In the genomic region with DNA sequence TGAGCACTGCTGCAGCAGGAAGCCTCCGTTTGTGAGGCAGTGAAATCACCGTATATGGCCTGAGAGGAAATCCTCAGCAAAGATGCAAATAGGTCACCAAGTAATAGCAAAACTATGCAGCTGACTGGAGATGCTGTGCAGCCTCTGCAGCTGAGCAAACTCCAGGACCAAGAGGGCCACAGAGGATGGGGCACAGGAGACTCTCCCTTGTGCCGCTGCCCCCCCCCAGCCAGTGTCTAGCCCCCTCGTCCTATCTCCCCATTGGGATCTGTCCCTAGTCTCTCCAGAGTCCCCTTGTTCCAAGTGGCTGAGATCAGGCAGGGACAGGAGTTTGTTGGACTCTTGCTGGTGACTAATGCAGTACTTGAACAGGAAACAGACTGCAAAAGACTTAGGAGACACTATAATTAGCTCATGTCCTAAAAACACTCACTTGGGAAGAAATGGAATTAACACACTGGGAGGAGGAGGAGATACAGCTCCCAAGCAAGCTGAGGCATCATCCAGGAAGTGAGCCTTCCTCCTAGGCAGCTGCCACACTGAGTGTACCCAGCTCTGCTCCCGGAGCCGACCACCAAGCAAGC, we compare ENCODE assay signal across 9 mouse cellular contexts. TPM values are rescaled to one million over a fixed set of nuclear protein-coding genes. Genes with fewer than 3 reads are reported as not detected.
DNase-seq lines count a peak whose midpoint lies in the region; ATAC-seq and TF ChIP-seq lines count a peak whose summit lies in the region.
"Had no signal": no experiment of that assay in that cellular context is flagged by ENCODE, and none has a peak within 500 bp of the region (broad histone marks: within the 10 kb centered on the region; RNA-seq: fewer than 3 reads in every experiment).

No protein-coding gene starts in this region.

- H3K9me3 ChIP-seq in heart, embryonic 14.5 days (ENCODE audit: control insufficient read depth, low read length): no peaks in the 10 kb centered on the region
- H3K9me3 ChIP-seq in stomach, postnatal 0 days (ENCODE audit: control insufficient read depth, low read length): no peaks in the 10 kb centered on the region
- H3K9me3 ChIP-seq in hindbrain, embryonic 16.5 days (ENCODE audit: control insufficient read depth, low read length): no peaks in the 10 kb centered on the region

- no peak for TF ChIP-seq CTCF in thymus, adult 2 months (IDR thresholded peaks at IDR 0.05; ENCODE audit: borderline replicate concordance, control insufficient read depth, extremely low read depth, insufficient read depth, low read length, poor library complexity)
- no peak for TF ChIP-seq CTCF in stomach, postnatal 0 days (IDR thresholded peaks at IDR 0.05; ENCODE audit: low read depth)

- no peak overlapping the region for H3K4me3 ChIP-seq in thymus, adult 2 months (ENCODE audit: control insufficient read depth, insufficient read depth, low read length)
- H3K4me3 ChIP-seq in heart, embryonic 14.5 days (ENCODE audit: control insufficient read depth in 1 of 2, insufficient read depth in 1 of 2, low read depth in 1 of 2, low read length in 2 of 2): no peak overlapping the region
- no peak overlapping the region for H3K4me3 ChIP-seq in stomach, postnatal 0 days (ENCODE audit: low read depth, low read length)
- no peak overlapping the region for H3K4me3 ChIP-seq in hindbrain, embryonic 16.5 days (ENCODE audit: low read length)

- no peak overlapping the region; the same call in 1 of the 2 replicates for H3K9ac ChIP-seq in heart, embryonic 14.5 days (ENCODE audit: low read length)
- peak overlapping the region; percentile 27; the same call in 1 of the 2 replicates for H3K9ac ChIP-seq in stomach, postnatal 0 days (ENCODE audit: low read length)
- no peak overlapping the region for H3K9ac ChIP-seq in hindbrain, embryonic 16.5 days (ENCODE audit: low read depth, low read length)

- H3K4me1 ChIP-seq in thymus, adult 2 months (replicated peaks; ENCODE audit: control insufficient read depth, insufficient read depth, low read length): peaks cover 42% of the 10 kb centered on the region
- peaks cover 30 to 37% of the 10 kb centered on the region in 2 experiments for H3K4me1 ChIP-seq in heart, embryonic 14.5 days (ENCODE audit: control insufficient read depth in 2 of 2, insufficient read depth in 2 of 2, low read length in 2 of 2)
- peaks cover 6% of the 10 kb centered on the region for H3K4me1 ChIP-seq in stomach, postnatal 0 days (replicated peaks; ENCODE audit: control insufficient read depth, insufficient read depth)
- H3K4me1 ChIP-seq in hindbrain, embryonic 16.5 days (ENCODE audit: control insufficient read depth, insufficient read depth, low read depth, low read length): peaks cover 3% of the 10 kb centered on the region; the same call in 1 of the 2 replicates

- intact Hi-C loops in heart, postnatal 25 days (cut with DNase I): no loop called here

- no peaks in the 10 kb centered on the region for H3K27me3 ChIP-seq in thymus, adult 2 months (ENCODE audit: control insufficient read depth, insufficient read depth, low read length)
- H3K27me3 ChIP-seq in heart, embryonic 14.5 days (ENCODE audit: control insufficient read depth, insufficient read depth, low read length): no peaks in the 10 kb centered on the region
- no peaks in the 10 kb centered on the region for H3K27me3 ChIP-seq in stomach, postnatal 0 days (ENCODE audit: control insufficient read depth, insufficient read depth, low read length)
- no peaks in the 10 kb centered on the region for H3K27me3 ChIP-seq in hindbrain, embryonic 16.5 days (replicated peaks; ENCODE audit: control insufficient read depth, insufficient read depth, low read length)

- WGBS in thymus, adult 2 months: 68% methylated on average over 6 of the region's 6 CpGs
- 17% methylated on average over 6 of the region's 6 CpGs for WGBS in heart, embryonic 14.5 days
- WGBS in stomach, postnatal 0 days: 21% methylated on average over 6 of the region's 6 CpGs
- WGBS in hindbrain, embryonic 16.5 days: 63% methylated on average over 6 of the region's 6 CpGs

- TF ChIP-seq POLR2A in thymus, adult 2 months (IDR thresholded peaks at IDR 0.05; ENCODE audit: control insufficient read depth, extremely low read depth, insufficient read depth, low read length, poor library complexity): no peak

- DNase-seq in heart, adult 18-20 months: peak; percentile 58 to 74
- no peak for DNase-seq in heart, postnatal 25 days (ENCODE audit: low spot score)
- DNase-seq in thymus, adult 2 months: no peak
- DNase-seq in thymus, postnatal 36 days: no peak
- no peak for DNase-seq in stomach, postnatal 0 days (ENCODE audit: low spot score)
- no peak for DNase-seq in spleen, postnatal 4 days (ENCODE audit: low spot score in 2 of 2)

- H3K27ac ChIP-seq in thymus, adult 2 months (ENCODE audit: control insufficient read depth, insufficient read depth, low read length): peak overlapping the region; percentile 26; the same call in 1 of the 2 replicates
- peak overlapping the region; percentile 89 to 90 for H3K27ac ChIP-seq in heart, embryonic 14.5 days (replicated peaks in 1 of 2; ENCODE audit: control insufficient read depth in 1 of 2, insufficient read depth in 1 of 2, low read depth in 2 of 2, low read length in 2 of 2)
- peak overlapping the region; percentile 92 for H3K27ac ChIP-seq in stomach, postnatal 0 days (replicated peaks)
- H3K27ac ChIP-seq in hindbrain, embryonic 16.5 days (ENCODE audit: low read depth, low read length): no peak overlapping the region

- no peaks in the 10 kb centered on the region for H3K36me3 ChIP-seq in thymus, adult 2 months (ENCODE audit: control insufficient read depth, insufficient read depth, low read length)
- H3K36me3 ChIP-seq in heart, embryonic 14.5 days (ENCODE audit: control insufficient read depth, insufficient read depth, low read length): no peaks in the 10 kb centered on the region
- no peaks in the 10 kb centered on the region for H3K36me3 ChIP-seq in stomach, postnatal 0 days (ENCODE audit: control insufficient read depth, insufficient read depth, low read length)
- H3K36me3 ChIP-seq in hindbrain, embryonic 16.5 days (ENCODE audit: control insufficient read depth, insufficient read depth, low read length): no peaks in the 10 kb centered on the region

- H3K4me2 ChIP-seq in heart, embryonic 14.5 days (ENCODE audit: low read length): peak overlapping the region; percentile 17; the same call in 1 of the 2 replicates
- H3K4me2 ChIP-seq in stomach, postnatal 0 days (replicated peaks; ENCODE audit: low read depth): no peak overlapping the region
- no peak overlapping the region for H3K4me2 ChIP-seq in hindbrain, embryonic 16.5 days (ENCODE audit: low read length)

- ATAC-seq in heart, embryonic 14.5 days (ENCODE audit: insufficient number of reproducible peaks, insufficient read depth, low FRiP score, low read depth): peak; percentile 40
- ATAC-seq in stomach, postnatal 0 days (ENCODE audit: low FRiP score, low TSS enrichment): peak; percentile 38; the same call in 1 of the 2 replicates
- ATAC-seq in hindbrain, embryonic 16.5 days: no peak

- TF ChIP-seq EP300 in stomach, postnatal 0 days (optimal IDR thresholded peaks at IDR 0.05): no peak

RNA-seq across cellular contexts. Expression of gene Mical2, which starts 21.2 kb away (rescaled TPM):
- 10 to 100 TPM; 80.4 to 85.1 TPM for total RNA-seq in heart, adult 18-20 months (2021)
- total RNA-seq in heart, postnatal 25 days (2021): 100 to 1,000 TPM in 1 of 2 experiments, 10 to 100 TPM in 1; 93.4 to 103 TPM
- 3.5 TPM in 2 replicates for polyA plus RNA-seq in thymus, adult 2 months (2012; rRNA removed)
- 140 and 146 TPM in 2 replicates for polyA plus RNA-seq in heart, embryonic 14.5 days (2014; fragmentation: Nextera tagmentation; extraction: Ambion mirVana)
- 8.4 and 8.8 TPM in 2 replicates for polyA plus RNA-seq in stomach, postnatal 0 days (2015; fragmentation: Nextera tagmentation; extraction: Ambion mirVana)
- 6.0 and 7.2 TPM in 2 replicates for polyA plus RNA-seq in hindbrain, embryonic 16.5 days (2015; fragmentation: Nextera tagmentation; extraction: Ambion mirVana)

RNA-seq across cellular contexts. Expression of gene Dkk3, which starts 45.6 kb away (rescaled TPM):
- total RNA-seq in heart, adult 18-20 months (2021): 10 to 100 TPM; 45.6 to 47.9 TPM
- total RNA-seq in heart, postnatal 25 days (2021): 10 to 100 TPM; 44.8 to 46.7 TPM
- polyA plus RNA-seq in thymus, adult 2 months (2012; rRNA removed): 1.9 and 5.9 TPM in 2 replicates
- 65.4 and 86.3 TPM in 2 replicates for polyA plus RNA-seq in heart, embryonic 14.5 days (2014; fragmentation: Nextera tagmentation; extraction: Ambion mirVana)
- polyA plus RNA-seq in stomach, postnatal 0 days (2015; fragmentation: Nextera tagmentation; extraction: Ambion mirVana): 39.1 and 40.0 TPM in 2 replicates
- polyA plus RNA-seq in hindbrain, embryonic 16.5 days (2015; fragmentation: Nextera tagmentation; extraction: Ambion mirVana): 38.5 and 39.8 TPM in 2 replicates
- total RNA-seq: megakaryocyte-erythroid progenitor cell, adult 5-6 weeks had no signal

Comparison
In these comparisons a context has a peak if more than half of its experiments do, and no peak if none do; other contexts are left out.
1. DNase-seq: peak in heart, adult 18-20 months (2 of 2); none in heart, postnatal 25 days (single experiment), thymus, adult 2 months (single experiment), thymus, postnatal 36 days (0 of 2), stomach, postnatal 0 days (single experiment) and spleen, postnatal 4 days (0 of 2).
2. RNA of gene Mical2, which starts 21.2 kb away (polyA plus RNA-seq): 140 to 146 TPM in heart, embryonic 14.5 days; 8.4 to 8.8 TPM in stomach, postnatal 0 days, 6.0 to 7.2 TPM in hindbrain, embryonic 16.5 days and 3.5 TPM in thymus, adult 2 months; every median in the first group is over 10 times any median in the second.